Mouse (Mus musculus) retina, postnatal 1 day (tissue): Measurements from ENCODE around the gene Limch1.
A peak's percentile ranks its signal among the peaks of the same experiment; 100 is the strongest.

ENCODE experiments used
- DNase-seq: peaks from one replicate; pipeline ENCODE4 v3.0.0-alpha.2; 2012

Limch1 gene

GRCm38 (mm10) chr5:66886410-66887120, 140.9 kb downstream of the Limch1 start:
- no peak for DNase-seq

- no peak for DNase-seq
Measured at GRCm38 (mm10) chr5:66888061-66888460, 142.4 kb downstream of the Limch1 start.

GRCm38 (mm10) chr5:66889337-66889736, 143.7 kb downstream of the Limch1 start:
- peak; percentile 37 for DNase-seq

- no peak for DNase-seq
Measured at GRCm38 (mm10) chr5:66895440-66896120, 150.0 kb downstream of the Limch1 start.

GRCm38 (mm10) chr5:66897584-66897983, 152.0 kb downstream of the Limch1 start:
- no peak for DNase-seq

GRCm38 (mm10) chr5:66898252-66898651, 152.6 kb downstream of the Limch1 start:
- no peak for DNase-seq

- DNase-seq, result no peak
Measured at GRCm38 (mm10) chr5:66898811-66899430, 153.3 kb downstream of the Limch1 start.

GRCm38 (mm10) chr5:66901116-66901515, 155.5 kb downstream of the Limch1 start:
- no peak for DNase-seq

- DNase-seq, result no peak
Measured at GRCm38 (mm10) chr5:66904835-66905234, 159.2 kb downstream of the Limch1 start.

- DNase-seq, result no peak
Measured at GRCm38 (mm10) chr5:66908883-66909282, 163.3 kb downstream of the Limch1 start.

GRCm38 (mm10) chr5:66909962-66910361, 164.3 kb downstream of the Limch1 start:
- no peak for DNase-seq

GRCm38 (mm10) chr5:66910610-66911009, 165.0 kb downstream of the Limch1 start:
- DNase-seq, result no peak

- DNase-seq, result no peak
Measured at GRCm38 (mm10) chr5:66911068-66911467, 165.4 kb downstream of the Limch1 start.

GRCm38 (mm10) chr5:66913791-66914190, 168.2 kb downstream of the Limch1 start:
- no peak for DNase-seq

GRCm38 (mm10) chr5:66917353-66918315, 172.0 kb downstream of the Limch1 start:
- no peak for DNase-seq

GRCm38 (mm10) chr5:66918316-66919305, 173.0 kb downstream of the Limch1 start:
- DNase-seq, result no peak

GRCm38 (mm10) chr5:66922582-66922981, 177.0 kb downstream of the Limch1 start:
- peak; percentile 67 for DNase-seq

GRCm38 (mm10) chr5:66929291-66929690, 183.7 kb downstream of the Limch1 start:
- no peak for DNase-seq

- DNase-seq, result no peak
Measured at GRCm38 (mm10) chr5:66933134-66933804, 187.6 kb downstream of the Limch1 start.

GRCm38 (mm10) chr5:66934585-66934984, 189.0 kb downstream of the Limch1 start:
- no peak for DNase-seq

GRCm38 (mm10) chr5:66937376-66937775, 191.7 kb downstream of the Limch1 start:
- no peak for DNase-seq
